Mouse (Mus musculus) cerebellum, postnatal 10 days (tissue): Measurements from ENCODE around the gene Hrk.

Source experiments
- DNase-seq, 2 experiments: peaks; one replicate each; pipeline ENCODE4 v3.0.0; 2021; ENCODE audit warnings: mixed read lengths in 2 of 2

Hrk gene

GRCm38 (mm10) chr5:118164581-118164980, at the start of gene Hrk:
TSS of gene Hrk (plus strand) at chr5:118164648.
- DNase-seq, result peak; percentile 62 to 76

DNA sequence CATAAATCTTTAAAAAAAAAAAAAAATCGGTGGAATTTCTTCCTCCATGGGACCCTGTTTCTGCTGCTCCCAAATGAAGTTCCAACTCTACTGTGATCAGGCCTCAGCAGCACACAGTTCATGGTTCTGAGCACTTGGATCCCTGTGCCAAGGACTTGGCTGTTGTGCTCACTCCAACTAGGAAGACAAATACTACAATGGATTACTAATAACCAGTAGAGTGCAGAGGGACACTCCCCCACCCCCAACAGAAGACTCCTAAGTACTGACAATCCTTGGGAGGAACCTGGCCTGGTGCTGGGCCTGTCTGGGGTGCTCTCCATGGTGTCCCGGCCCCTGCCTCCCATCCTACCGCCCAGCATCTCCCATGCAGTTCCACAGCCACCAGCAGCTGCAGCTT, 46.1 kb upstream of the Hrk start:
- DNase-seq, result no peak

DNA sequence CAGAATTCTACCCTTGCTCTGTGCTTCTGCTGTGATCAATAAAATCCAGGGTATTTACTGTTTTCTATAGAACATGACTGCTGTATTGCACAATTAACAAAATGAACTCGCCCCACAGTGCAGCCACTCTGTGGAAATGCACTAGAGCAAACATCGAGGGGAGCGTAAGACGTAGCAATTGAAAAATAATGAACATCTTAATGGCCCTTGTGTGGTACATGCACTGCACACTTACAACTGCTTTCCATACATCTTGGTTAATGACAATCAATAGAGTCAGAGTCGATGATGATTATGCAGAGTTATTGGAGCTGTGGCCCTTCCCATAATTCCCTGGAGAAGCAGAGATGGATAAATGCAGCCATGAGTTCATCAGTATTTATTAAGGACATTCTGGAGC, 45.5 kb upstream of the Hrk start:
- no peak for DNase-seq

DNA sequence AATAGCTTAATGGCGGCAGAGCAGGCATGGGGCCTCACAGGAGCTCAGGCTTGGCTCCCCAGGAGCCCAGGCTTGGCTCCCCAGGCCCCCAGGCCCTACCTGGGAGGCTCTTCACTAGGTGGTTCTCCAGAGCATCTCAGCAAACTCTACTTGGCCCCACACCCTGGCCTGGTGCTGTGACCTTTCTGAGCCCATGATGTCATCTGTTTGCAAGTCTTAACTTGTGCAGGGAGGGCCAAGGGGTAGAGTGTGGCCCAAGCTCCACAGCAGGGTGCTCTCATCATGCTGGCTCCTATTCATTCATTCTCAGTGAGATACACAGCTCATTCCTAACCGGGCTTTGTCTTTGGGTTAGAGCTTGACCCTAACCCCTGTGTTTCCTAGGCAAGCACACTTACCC, 43.8 kb upstream of the Hrk start:
- DNase-seq, result no peak

- DNase-seq, result no peak
Observed at GRCm38 (mm10) chr5:118121928-118122327, 42.5 kb upstream of the Hrk start.

GRCm38 (mm10) chr5:118123096-118123495, 41.4 kb upstream of the Hrk start:
- no peak for DNase-seq

GRCm38 (mm10) chr5:118126671-118127070, 37.8 kb upstream of the Hrk start:
- DNase-seq, result no peak

DNA sequence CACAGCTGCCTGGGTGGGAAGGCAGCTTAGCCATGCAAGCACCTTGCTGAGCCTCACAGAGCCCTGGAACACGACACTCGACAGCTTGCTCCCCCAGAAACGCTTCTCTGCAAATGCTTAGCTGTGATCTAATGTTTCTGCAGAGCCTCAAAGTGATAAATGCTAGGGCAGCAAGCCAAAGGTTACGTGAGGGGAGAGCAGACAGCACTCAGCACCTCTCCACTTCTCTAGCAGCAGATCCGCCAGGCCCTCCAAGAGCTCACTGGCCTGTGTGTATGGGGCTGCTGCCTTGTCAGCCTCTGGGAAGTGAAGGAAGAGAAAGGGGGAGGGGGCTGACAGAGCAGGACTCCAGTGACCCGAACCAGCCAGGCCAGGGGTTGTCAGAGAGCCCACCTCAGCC, 36.2 kb upstream of the Hrk start:
- DNase-seq, result peak in 1 of 2 experiments; percentile 36

DNA sequence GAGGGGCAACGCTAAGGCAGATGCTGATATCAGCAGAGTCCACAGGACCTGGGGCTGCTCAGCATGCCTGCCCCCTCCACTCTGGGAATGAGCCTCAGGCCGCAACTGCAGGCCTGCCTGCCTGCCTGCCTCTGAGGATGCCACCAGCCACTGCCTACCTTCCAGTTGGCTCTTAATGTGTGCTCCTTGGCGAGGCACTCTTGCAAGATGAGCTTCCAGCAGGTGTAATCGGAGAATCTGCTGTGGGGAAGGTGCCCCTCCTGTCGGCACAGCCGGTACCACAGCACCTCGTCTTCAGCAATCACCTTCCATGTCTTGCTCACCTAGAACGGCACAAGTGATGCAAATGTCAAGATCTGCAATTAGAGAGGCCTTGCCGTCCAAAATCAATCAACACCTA, 35.8 kb upstream of the Hrk start:
- no peak for DNase-seq

- no peak for DNase-seq
Observed at GRCm38 (mm10) chr5:118136391-118136790, 28.1 kb upstream of the Hrk start.

GRCm38 (mm10) chr5:118139630-118140029, 24.8 kb upstream of the Hrk start:
- DNase-seq, result no peak

DNA sequence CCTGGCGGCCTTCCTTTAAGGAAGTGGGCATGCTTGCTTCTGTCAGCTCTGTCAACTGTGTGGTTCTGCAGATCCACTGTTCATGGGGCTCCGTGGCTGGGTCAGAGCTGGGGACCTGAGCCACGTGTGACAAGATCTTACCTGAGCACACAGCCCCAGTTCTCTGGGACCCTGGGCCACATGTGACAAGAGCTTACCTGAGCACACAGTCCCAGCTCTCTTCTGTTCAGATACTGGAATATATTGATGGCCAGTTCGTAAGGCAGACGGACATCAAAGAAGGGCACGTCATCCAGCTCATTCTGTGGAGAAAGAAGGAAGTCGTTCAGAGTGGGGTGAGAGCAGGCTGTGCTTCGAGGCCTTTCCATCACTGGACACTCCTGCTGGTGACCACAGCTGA, 22.0 kb upstream of the Hrk start:
- DNase-seq, result no peak

GRCm38 (mm10) chr5:118143211-118144026, 21.0 kb upstream of the Hrk start:
- no peak for DNase-seq

GRCm38 (mm10) chr5:118144327-118144726, 20.1 kb upstream of the Hrk start:
- no peak for DNase-seq

- DNase-seq, result no peak
Observed at GRCm38 (mm10) chr5:118144770-118145169, 19.7 kb upstream of the Hrk start.

GRCm38 (mm10) chr5:118145458-118145857, 19.0 kb upstream of the Hrk start:
- no peak for DNase-seq

DNA sequence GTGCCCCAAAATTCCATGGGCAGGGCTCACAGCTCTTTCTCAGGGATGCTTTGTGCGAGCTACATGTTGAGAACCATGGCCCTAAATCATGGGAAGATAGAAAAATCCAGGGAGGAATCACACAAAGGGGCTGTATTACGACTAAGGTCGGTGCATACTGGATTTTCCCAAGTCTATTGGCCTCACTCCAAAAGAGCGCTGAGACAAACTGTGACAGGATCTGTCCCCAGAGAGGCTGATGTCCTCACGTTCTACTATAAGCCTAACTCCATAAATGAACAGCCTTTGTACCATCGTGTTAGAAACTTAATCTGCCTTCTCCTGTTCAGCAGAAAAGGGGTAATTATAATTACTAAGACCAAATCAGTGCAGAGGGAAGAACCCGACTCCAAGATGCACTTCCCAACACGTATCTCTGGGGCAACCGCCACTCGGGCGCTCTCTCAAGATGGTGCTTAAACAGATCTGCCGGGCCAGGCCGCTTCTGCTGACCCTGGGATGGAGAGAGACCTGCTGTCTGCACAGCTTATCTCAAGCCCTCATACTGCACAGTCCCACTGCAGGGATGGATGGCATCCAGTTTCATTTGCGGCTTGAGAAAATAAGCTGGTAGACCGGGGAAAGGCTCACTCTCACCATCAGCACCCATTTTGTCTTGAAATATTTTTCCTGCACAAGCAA, 18.3 kb upstream of the Hrk start:
- peak; percentile 61 to 71 for DNase-seq

DNA sequence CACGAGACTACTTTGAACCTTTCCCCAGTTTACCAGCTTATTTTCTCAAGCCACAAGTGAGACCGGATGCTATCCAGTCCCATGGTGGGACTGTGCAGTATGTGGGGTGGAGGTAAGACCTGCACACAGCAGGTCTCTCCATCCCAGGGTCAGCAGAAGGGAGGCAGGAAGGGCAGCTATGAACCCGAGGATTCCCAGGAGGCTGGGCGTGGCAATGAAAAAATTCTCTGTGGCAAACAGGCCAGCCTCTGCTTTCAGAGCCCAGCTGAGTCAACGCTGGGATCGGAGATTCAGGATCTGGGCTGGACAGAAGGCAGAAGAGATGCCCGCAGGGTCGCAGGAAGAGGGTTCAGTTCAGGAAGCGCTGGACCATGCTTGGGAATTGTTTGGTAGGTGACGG, 17.2 kb upstream of the Hrk start:
- DNase-seq, result no peak

GRCm38 (mm10) chr5:118149711-118150110, 14.7 kb upstream of the Hrk start:
- DNase-seq, result no peak

GRCm38 (mm10) chr5:118154839-118155564, 9.4 kb upstream of the Hrk start, which contains the start of gene Fbxw8:
TSS of gene Fbxw8 (minus strand) at chr5:118155464.
- peak; percentile 95 to 96 for DNase-seq

GRCm38 (mm10) chr5:118155565-118155947, 8.9 kb upstream of the Hrk start:
- no peak for DNase-seq

DNA sequence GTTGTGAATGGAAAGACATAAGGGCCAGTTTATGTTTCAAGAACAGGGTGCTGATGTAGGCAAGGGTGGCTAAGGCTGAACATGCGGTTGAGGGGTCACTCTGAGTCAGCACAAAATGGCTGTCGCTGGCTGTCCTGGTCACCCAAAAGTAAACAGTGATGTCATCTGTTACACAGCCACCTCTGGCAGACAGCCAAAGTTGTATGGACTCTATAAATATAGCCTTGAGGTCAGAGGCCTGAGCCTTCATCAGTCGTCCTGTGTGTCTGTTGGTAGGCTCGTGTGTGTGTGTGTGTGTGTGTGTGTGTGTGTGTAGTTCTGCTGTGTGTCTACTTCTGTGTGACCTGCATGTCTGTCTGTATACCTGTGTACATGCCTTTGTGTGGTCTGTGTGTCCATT, 7.5 kb upstream of the Hrk start:
- DNase-seq, result no peak

DNA sequence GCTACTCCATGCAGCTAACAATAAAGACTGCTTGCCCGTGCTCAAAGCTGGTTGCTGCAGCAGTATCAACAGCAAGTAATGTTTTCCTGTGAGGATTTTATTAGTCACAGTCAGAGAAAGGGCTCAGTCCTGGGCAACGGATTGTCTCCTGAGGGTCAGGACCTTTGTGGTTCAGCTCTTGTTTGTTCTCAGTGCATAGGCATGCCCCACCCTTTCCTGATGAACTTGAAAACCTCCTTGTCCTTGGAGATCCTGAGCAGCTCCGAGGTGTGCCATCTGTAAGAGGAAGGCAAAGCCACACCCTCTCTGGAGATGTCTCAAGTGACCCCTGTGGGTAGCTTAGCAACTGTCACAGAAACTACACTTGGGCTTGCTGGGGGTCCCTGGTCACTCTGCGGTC, 3.8 kb upstream of the Hrk start:
- no peak for DNase-seq

GRCm38 (mm10) chr5:118165462-118165861, 1.0 kb downstream of the Hrk start:
- DNase-seq, result no peak
